Mouse (Mus musculus): ENCODE data around the gene Olfr291.

Olfr291 gene

GRCm38 (mm10) chr7:84853253-84853652, at the start of gene Olfr291:
TSS of gene Olfr291 (plus strand) at chr7:84853553.
- POLR2A ChIA-PET = no interaction called here
- CTCF ChIA-PET = no interaction called here

- POLR2A ChIA-PET = no interaction called here
- CTCF ChIA-PET = no interaction called here
Observed at GRCm38 (mm10) chr7:84805224-84805623, 48.1 kb upstream of the Olfr291 start.

- ChIA-PET CTCF (no interaction called here), POLR2A (no interaction called here)
Observed at GRCm38 (mm10) chr7:84806159-84806558, 47.2 kb upstream of the Olfr291 start.

- ChIA-PET POLR2A (no interaction called here), CTCF (no interaction called here)
Observed at GRCm38 (mm10) chr7:84884530-84884929, 31.2 kb downstream of the Olfr291 start.
